Mouse (Mus musculus) CD4-positive, CD25-positive, alpha-beta regulatory T cell, adult 4 months (primary cell): Measurements from ENCODE around the gene Rcl1. TPM values are rescaled to one million over a fixed set of nuclear protein-coding genes. Genes with fewer than 3 reads are reported as not detected.

Experiments
- ATAC-seq: one replicate; pipeline ENCODE4 v1.8.0; 2017
- polyA plus RNA-seq, 2 experiments: library from polyadenylated mRNA; unstranded; fragments of 100-300 nt; shearing (Covaris generic); gene quantifications; one replicate each; pipeline ENCODE4 v1.2.1; 2017

The Rcl1 gene
- polyA plus RNA-seq, 2 experiments from 2014 or later, result 22.2 to 26.9 TPM

DNA sequence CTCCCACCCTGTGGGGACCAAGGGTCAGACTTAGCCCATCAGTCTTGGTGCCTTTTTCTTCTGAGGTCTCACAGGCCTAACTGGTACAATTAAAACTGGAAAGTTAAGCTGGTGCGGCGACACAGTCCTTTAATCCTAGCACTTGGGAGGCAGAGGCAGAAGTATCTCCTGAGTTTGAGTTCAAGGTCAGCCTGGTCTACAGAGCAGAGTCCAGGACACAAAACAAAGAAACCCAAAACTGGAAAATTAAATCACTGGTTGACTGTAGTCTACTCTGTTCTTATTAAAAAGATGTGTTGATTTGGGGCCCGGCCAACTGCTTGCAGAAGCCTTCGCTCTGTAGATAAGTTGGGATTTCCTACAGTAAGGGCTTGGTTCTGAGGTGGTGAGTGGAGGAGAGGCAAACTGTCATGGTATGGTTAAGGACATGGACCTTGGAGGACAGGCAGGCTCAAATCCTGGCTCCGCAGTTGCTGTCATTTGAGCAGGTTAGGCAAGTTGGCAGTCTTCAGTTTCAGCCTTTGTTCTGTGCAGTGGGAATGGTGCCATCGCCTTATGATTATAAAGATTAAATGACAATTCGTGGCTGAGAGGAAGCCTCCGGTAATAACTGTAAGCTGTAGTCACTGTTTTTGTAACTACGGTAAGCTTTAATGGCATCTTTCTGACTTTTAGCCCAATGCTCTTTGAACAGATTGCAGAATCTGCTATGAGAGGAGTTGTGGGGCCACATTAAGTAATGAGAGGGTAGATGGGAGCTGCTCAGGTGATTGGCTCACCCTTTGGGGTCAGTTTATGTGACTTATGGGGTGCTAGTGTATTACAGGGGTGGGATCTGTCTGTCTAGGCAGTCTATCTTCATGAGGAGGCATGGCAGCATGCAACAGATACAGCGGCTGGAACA lies 12.8 kb downstream of the Rcl1 start:
- ATAC-seq, result no peak

DNA sequence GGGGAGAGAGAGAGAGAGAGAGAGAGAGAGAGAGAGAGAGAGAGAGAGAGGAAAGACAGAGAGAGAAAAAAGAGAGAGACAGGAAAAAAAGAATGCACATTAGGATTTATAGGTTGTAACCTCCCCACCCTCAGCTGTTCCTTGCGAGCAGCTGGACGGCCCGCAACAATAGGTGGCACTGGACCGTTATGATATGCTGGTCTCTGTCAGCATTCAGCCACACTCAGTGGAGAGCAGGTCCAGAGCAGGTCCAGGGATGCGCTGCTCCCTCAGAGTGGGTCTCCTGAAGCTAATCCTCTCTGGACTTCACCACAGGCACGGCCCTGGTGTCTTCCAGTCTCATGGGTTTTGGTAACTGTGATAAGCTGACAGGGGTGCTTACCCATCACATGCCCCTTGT lies 15.6 kb downstream of the Rcl1 start:
- ATAC-seq, result no peak

DNA sequence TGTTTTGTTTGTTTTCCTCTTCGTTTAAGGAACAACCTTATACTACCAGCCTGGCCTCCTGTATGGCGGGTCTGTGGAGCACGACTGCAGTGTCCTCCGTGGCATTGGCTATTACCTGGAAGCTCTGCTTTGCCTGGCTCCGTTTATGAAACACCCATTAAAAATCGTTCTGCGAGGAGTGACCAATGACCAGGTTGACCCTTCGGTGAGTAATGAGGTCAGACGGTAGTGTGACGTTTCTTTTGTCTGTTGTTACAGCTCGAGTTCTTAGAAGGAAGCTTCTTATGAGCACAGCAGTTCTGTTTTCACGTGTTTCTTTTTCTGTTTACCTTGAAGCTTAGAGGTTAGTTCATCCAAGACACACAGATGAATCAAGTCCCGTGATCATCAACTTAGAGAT lies 17.0 kb downstream of the Rcl1 start:
- no peak for ATAC-seq

DNA sequence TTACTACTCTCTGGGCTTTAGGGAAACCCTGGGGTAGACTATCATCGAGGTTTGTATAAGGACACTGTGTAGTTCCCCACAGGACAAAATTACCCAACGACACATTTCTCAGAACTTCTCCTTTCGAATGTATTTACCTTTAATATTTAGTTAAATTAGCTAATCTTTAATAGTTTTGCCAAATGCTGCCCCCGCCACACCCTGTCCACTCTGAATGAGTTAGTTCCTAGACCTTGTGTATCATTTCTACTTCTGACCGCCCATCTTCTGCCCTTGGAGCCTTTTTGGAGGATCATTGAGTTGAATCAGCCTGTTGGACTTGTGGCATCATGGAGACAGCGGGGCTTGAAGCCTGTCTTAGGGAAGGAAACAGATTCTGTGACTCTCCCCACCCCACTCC lies 19.1 kb downstream of the Rcl1 start:
- no peak for ATAC-seq

DNA sequence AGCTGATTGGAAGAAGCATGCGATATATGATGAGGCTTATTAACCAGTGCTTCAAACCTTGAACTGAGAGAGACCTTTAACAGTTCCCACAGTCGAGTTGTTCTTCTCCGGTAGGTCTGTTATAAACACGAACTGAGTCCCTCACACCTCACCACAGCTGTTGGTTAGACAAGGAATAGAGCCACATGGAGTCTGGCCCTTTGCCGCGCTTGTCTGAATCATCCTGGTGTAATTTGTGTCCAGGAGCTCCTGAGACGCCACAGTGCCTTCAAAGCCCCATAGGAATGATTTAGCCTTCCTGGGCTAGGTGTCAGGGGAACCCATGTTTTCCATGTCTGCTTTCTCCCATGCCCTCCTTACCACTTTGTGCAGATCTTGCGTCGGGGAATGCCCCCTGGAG lies 20.2 kb downstream of the Rcl1 start:
- no peak for ATAC-seq

DNA sequence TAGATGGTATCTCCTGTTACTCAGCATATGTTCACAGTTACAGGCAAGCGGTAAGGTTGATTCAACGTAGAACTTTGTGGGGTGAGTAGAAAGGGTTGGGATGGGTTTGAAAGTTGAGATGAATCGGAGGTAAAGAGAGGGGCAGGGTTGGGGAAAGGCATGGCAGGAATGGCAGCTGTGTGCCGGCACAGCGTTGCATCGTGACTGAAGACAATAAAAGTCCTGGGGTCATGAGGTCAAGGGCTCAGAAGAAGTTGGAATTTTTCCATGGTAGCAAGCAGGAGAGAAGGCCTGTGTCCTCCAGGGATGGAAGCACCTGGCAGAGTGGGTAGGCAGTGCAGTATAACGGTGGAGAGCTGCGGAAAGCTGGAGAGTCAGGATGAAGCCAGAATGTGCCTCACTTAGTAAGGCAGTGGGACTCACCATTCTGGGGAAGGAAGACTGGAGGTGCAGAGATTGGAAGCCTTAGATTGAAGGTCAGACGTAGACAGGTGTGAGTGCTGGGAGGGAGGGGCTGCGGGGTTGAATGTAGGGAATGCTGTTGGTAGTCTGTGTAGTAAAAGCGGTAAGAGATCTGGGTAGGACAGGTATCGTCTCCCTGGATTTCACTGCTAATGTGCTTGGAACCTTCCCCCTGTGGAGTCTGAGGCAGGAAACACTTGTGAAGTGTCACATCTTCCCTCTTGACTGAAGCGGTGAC lies 23.9 kb downstream of the Rcl1 start:
- ATAC-seq, result no peak

DNA sequence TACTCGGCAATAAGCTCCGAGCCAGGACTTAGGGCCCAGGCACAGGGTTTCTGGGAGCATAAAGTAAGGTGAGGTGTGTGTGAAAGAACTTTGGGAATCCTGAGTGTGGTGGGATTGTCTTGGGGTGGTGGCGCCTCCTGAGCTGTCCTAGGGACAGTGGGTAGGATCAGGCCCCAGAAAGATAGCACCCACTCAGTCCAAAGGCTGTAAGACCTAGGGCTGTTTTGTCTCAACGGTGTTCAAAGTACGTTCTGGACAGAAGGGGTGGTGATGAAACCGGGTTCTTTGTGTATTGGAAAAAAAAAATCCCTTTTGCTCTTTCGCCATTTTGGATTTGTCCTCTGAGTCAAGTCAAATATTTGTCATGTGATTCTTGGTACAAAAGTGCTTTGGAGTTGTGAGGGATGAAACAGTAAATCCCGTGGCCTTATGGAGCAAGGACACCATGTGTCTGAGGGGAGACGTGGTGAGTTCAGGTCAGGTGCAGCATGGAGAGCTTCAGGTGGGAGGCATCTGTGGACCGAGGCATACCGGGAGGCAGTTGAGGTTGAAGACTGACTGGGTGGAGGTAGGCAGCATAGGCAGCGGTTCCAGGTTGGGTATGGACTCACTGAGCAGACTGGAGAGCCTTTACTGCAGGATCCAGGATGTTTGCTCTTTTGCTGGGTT lies 25.3 kb downstream of the Rcl1 start:
- ATAC-seq, result no peak

DNA sequence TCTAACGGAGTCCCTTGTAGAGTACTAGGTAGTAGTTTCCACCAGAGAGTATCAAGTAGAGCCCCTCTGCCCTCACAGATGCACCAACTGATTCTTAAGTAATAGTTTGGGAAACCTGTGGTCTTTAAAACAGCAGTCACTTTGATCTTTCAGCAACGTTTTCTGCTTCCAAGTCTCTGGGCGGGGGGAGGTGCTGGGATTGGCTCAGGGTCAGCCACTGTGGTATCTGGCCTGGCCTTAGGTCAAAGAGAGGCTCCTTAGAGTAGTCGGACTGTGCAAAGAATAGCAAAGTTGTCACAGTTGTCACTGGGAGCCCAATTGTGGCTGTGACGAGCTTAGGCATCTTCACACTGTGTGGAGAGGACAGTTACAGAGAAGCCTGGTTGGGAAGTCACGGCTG lies 26.2 kb downstream of the Rcl1 start:
- no peak for ATAC-seq

DNA sequence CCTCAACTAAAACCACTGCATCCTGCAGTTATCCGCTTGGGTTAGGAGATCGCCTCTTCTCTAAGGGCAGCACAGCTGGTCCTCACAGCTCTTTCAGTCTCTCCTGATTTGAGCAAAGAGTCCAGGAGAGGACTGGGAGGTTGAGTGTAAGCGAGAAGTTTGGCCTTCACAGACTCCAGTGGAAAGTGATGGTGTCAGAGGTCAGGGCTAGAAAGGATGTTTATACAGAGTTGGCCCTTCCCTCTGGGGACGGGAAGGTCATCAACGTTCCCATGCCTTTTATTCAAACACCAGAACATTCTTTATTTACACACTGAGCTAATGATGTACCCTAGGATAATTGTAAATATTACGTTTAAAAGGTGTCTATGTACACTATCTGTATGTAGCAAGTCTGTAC lies 27.0 kb downstream of the Rcl1 start:
- no peak for ATAC-seq

DNA sequence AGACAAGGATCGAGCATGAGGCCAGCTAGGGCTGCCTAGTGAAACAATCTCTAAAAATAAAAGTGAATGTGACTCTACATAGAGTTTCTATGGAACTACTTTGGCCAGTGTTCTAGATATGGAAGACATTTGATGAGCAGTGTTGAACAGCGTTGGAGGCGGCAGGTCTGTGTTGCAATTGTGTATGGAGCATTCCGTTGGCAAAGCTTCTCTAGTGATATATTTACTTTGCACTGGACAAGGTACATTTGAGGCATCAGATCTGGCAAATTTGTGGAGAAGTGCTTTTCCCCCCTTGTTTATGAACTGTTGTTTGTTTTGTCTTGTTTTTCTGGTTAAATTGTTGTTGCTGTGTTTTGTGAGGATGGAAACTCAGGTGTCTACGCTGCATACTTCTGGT lies 28.4 kb downstream of the Rcl1 start:
- no peak for ATAC-seq

DNA sequence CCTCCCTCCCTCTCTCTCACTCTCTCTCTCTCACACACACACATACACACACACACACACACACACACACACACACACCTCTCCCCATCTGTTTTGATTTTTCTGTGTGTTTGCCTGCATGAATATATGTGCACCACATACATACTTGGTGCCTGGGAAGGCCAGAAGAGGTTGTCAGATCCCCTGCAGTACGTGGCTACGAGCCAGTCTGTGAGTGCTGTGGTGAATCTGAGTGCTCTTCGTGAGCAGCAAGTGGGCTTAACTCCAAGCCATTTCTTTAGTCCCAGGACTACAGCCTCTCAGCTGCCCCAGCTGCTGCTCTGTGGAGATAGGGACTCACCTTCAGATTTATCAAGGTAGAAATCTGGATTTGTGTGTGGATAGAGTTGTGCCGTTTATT lies 30.0 kb downstream of the Rcl1 start:
- ATAC-seq, result no peak

DNA sequence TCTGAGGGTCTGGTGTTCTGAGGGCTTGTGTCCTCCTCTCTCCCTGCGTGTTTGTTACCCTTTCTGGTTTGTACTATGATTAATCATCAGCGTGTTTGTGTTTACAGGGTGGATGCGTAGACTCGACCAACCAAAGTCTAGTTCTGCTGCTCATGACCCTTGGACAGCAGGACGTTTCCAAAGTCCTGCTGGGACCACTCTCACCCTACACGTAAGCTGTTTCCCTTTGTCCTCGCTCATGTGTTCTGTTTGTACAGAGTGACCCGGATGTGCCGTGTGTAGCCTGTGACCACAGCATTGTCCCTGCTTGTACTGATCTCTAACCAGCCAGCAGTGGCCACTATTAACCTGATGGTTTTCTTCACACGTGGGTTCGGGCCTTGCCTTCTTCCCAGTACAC lies 33.1 kb downstream of the Rcl1 start:
- ATAC-seq, result no peak

DNA sequence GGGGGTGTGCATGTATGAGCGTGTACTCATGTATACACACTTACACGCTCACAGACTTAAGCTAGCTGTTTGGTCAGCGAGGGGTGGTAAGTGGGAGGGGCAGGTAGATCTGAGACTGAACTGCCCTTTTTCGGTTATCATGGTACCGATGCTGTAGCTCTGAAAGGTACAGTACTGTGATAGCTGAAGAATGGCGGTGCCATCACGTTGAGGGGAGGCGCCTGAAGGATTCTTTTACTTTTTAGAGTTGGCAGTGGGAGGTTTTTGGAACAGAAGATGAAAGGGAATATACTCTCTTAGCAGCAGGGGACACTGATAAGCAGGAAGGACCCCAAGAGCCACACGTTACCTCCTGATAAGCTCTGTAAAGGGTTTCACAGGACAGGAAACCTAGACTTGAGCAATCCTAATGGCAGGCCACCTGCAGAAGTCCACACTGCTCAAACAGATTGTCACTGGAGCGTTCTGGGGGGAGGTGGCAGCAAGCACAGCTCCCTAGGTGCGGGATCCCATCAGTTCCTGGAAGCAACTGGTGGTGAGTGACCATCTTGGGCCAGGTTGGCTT lies 34.1 kb downstream of the Rcl1 start:
- no peak for ATAC-seq

DNA sequence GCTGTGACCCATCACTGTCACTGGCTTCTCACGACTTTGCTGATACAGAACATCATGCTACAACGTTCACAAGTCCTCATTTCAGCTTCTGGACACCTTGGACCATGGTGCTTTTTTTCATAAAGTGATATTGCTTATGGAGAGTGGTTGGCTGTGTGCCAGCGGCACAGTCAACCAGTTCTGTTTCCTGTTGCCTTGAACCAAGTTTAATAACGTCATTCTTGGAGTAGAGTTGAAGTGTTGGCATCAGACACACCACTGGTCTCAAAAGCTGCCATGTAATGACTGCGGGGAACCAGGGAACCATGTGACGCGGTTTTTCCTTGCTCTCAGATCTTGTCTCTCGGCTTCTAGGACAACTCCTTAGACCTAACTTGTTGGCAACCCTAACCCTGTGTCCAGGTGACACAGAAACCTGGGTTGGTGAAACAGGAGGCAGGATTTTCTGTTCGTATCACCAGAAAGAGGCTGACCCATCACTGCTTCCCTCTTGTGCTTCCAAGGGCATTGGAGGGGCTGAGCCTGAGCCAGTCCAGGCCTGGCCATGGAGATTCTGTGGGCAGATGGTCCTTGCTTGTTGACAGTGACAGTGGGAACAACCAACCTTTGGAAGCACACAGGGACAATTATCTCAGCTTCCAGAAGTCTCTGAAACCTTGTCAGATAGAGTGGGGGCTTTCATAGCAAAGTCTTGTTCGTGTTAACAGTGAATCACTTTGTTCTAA lies 37.5 kb downstream of the Rcl1 start:
- no peak for ATAC-seq

DNA sequence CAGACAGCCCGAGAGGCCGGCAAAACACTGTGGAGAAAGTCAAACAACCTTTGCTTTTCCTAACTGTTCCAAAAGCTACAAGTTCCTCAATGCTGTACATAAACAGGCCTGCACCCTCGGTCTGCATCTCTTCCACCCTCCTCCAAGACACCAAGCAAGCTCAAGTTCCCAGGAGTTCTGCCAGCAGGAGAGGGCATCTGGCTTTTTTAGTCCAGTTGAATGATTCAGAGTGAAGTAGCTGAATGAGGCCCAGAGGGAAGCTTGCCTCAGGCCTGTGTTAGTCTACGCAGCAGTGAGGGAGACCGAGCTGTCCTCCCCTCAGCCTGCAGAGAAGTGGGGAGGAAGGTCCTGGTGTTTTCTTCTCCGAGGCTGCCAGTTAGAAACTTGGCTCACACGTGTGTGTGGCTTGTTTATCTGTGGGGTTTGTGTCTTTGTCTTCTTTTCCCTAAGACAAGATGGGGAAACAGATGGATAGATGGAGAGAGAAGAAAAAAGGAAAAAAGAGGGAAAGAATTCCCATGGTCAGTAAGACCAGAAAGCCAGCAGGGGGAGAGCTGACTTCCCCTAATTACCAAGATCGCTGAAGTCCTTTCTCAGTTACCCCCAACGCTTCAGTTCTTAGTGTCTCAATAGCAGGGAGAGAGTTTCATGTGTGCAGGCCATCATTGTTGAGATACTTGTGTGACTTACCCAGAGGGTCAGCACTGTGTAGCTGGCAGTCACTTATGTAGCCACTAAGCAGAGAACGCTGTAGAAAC lies 38.7 kb downstream of the Rcl1 start:
- ATAC-seq, result no peak

DNA sequence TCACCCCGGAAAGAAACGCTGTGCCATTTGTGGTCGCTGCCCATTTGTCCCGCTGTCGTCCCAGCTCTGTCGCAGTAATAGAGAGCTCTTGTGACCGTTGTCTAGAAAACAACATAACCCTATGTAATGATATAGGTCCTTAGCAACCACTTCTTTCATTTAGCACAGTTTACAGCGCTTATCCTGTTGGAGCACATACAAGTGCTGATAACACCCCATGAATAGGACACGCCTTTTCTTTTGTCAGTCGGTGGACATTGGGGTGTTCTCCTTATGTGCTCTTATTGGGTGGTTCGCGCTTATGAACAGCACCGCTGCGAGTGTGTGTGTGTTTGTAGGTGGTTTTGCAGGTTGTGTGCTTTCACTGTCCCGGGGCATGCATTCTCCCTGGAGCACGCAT lies 39.8 kb downstream of the Rcl1 start:
- no peak for ATAC-seq

DNA sequence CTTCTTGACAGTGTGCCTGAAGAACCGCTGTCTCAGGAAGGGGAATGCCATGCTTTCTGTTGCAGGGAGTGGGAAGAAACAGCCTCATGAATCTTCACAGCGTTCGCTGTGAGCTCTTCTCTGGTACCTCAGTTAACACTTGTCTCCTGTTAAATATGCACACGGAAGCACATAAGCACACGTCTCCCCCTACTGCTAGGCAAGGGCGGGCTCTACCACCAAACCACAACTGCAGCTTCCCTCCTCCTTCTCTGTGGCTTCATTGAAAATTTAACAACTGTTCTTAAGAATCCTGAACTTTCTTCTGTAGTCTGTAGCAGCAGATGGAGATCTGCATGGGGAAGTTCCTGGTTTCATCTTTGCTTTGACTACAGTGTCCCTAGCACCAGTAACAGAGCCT lies 41.1 kb downstream of the Rcl1 start:
- ATAC-seq, result no peak

DNA sequence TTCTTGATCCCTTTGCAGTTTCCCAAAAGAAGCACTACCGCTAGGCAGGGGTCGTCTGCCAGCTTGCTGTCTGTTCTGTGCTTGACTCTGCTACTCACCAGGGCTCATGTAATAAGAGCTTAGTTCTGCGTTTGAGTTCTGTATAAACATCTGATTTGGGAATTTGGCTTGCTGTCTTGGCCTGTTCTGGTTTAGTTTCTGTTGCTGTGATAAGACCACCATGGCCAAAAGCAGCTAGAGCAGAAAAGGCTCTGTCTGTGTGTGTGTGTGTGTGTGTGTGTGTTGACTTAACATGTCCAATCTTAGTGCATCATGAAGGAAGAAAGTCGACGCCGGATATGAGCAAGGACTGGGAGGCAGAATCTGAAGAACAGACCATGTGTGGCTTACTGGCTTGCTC lies 44.2 kb downstream of the Rcl1 start:
- ATAC-seq, result no peak

DNA sequence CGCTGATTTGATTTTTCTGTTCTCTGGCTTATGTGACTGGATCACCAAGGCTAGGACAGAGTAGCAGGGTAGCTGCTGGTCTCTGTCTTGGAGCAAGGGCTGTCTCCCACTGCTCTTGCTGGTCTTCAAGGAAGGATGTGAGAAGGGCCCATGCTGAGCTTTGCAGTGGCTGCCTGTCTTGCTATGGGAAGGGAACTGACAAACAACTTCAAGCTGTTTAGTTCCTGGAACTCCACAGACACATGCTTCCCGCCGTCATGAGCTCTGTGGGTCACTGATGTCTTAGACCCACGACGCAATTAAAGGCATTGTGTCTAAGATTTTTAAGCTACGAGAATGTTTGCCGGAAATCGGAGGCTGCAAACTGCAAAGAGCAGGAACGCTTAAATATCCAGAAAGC lies 45.6 kb downstream of the Rcl1 start:
- no peak for ATAC-seq

DNA sequence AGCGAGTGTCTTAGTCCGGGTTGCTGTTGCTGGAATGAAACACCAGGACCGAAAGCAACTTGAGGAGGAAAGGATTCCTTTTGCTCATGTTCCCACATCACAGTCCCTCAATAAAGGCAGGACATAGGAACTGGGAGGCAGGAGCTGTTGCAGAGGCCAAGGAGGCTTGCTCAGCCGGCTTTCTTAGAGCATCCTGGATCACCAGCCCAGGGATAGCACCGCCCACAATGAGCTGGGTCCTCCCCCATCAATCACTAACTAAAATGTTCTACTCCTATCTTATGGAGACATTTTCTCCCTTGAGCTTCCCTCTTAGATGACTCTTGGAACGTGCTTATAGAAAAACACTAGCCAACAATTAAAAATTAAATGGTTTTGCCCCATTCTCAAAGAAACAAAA lies 48.4 kb downstream of the Rcl1 start:
- no peak for ATAC-seq

DNA sequence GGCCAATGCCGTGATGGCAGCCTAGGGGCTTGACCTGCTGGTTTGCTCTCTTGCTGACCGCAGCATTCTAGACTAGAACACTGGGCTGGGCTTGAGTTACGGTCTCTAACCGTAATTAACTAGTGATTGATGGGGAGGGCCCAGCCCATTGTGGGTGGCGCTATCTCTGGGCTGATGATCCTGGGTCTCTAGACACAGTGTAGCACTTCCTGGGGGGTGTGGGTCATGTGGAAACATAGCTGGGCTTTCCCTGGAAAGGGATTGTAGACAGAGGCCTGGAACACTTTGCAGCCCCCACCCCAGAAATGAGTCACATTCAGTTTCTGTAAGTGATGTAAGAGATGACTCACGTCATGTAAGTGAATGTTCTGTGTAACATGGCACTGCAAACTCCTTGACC lies 48.9 kb downstream of the Rcl1 start:
- ATAC-seq, result no peak

DNA sequence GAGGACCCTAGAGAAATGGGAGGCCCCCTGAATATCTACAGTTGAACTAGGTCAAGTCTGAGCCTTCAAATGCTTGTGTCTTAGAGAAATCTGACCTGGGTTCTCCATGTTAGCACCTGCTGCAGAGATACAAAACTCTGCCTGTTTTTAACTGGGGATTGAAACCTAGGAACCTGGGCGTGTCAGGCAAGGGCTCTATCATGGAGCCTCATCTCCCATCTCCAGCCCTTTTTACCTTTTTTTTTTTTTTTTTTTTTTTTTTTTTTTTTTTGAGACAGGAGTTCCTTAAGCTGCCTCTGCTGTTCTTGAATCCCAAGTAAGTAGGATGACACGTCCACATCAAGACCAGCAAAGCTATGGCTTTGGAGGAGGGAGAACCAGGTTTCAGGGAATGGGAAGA lies 50.3 kb downstream of the Rcl1 start:
- ATAC-seq, result no peak
